ENCODE assay signal across 8 mouse cellular contexts in genomic region chr19:9984111-9985055, GRCm38 (mm10). TPM values are rescaled to one million over a fixed set of nuclear protein-coding genes. Genes with fewer than 3 reads are reported as not detected.
DNase-seq lines count a peak whose midpoint lies in the region; ATAC-seq and TF ChIP-seq lines count a peak whose summit lies in the region.

No protein-coding gene starts in this region.

- WGBS in forebrain, embryonic 14.5 days, result 94% methylated on average over 20 of the region's 20 CpGs
- WGBS in liver, embryonic 14.5 days (ENCODE audit: insufficient replicate concordance), result 67% methylated on average over 20 of the region's 20 CpGs

- peaks cover 16% of the 10 kb centered on the region for H3K4me1 ChIP-seq in forebrain, embryonic 14.5 days (ENCODE audit: control insufficient read depth, insufficient read depth, low read length)
- H3K4me1 ChIP-seq in liver, embryonic 14.5 days (replicated peaks; ENCODE audit: control insufficient read depth in 2 of 2, insufficient read depth in 2 of 2, low read length in 1 of 2), result peaks cover 35% of the 10 kb centered on the region in 2 experiments

- H3K9me3 ChIP-seq in forebrain, embryonic 14.5 days (replicated peaks; ENCODE audit: control insufficient read depth, low read length), result no peaks in the 10 kb centered on the region
- H3K9me3 ChIP-seq in liver, embryonic 14.5 days (ENCODE audit: control insufficient read depth, low read length), result no peaks in the 10 kb centered on the region

- no peak for TF ChIP-seq CTCF in gastrocnemius, adult 2 months (IDR thresholded peaks at IDR 0.05)
- no peak for TF ChIP-seq CTCF in liver, embryonic 14.5 days (IDR thresholded peaks at IDR 0.05; ENCODE audit: low read depth)

- H3K36me3 ChIP-seq in forebrain, embryonic 14.5 days (ENCODE audit: control insufficient read depth, insufficient read depth, low read length), result peaks cover 27% of the 10 kb centered on the region
- peaks cover 31% of the 10 kb centered on the region for H3K36me3 ChIP-seq in liver, embryonic 14.5 days (replicated peaks; ENCODE audit: control insufficient read depth, insufficient read depth, low read depth)

- H3K27me3 ChIP-seq in forebrain, embryonic 14.5 days (replicated peaks; ENCODE audit: control insufficient read depth, insufficient read depth, low read length), result no peaks in the 10 kb centered on the region
- H3K27me3 ChIP-seq in liver, embryonic 14.5 days (ENCODE audit: control insufficient read depth, insufficient read depth, low read length), result no peaks in the 10 kb centered on the region

- peak overlapping the region; percentile 91 for H3K9ac ChIP-seq in forebrain, embryonic 14.5 days (ENCODE audit: low read length)
- H3K9ac ChIP-seq in liver, embryonic 14.5 days (replicated peaks), result peak overlapping the region; percentile 99

- no peak for TF ChIP-seq EP300 in liver, embryonic 14.5 days (IDR thresholded peaks at IDR 0.05; ENCODE audit: low read depth)

- H3K27ac ChIP-seq in gastrocnemius, adult 2 months, result peak overlapping the region; percentile 99
- no peak overlapping the region for H3K27ac ChIP-seq in forebrain, embryonic 14.5 days (ENCODE audit: low read depth, low read length)
- H3K27ac ChIP-seq in liver, embryonic 14.5 days, result peak overlapping the region; percentile 97

- peak; percentile 22 for DNase-seq in gastrocnemius, adult 2 months
- DNase-seq in gastrocnemius, postnatal 25 days, result no peak
- DNase-seq in 416B (ENCODE audit: low read depth), result peak; percentile 97
- no peak for DNase-seq in forebrain, embryonic 14.5 days (ENCODE audit: low spot score)
- DNase-seq in liver, embryonic 14.5 days (ENCODE audit: low read depth in 3 of 3, low spot score in 3 of 3), result no peak
- DNase-seq in urinary bladder, postnatal 14 days (ENCODE audit: low spot score), result no peak
- no peak for DNase-seq in thymus, postnatal 4 days

- intact Hi-C loops in gastrocnemius, adult 2 months (cut with DNase I), result loop anchor here (5.0 kb wide), 1 partner anchor 37 kb away; no protein-coding TSS in a partner anchor

- peak overlapping the region; percentile 94 for H3K4me2 ChIP-seq in forebrain, embryonic 14.5 days (ENCODE audit: low read length)
- H3K4me2 ChIP-seq in liver, embryonic 14.5 days (ENCODE audit: low read depth), result peak overlapping the region; percentile 98

- no peak for ATAC-seq in forebrain, embryonic 14.5 days
- ATAC-seq in liver, embryonic 14.5 days (ENCODE audit: insufficient read depth), result no peak
- no peak for ATAC-seq in frontal cortex, adult (ENCODE audit: low TSS enrichment)

- peak overlapping the region; percentile 100 for H3K4me3 ChIP-seq in gastrocnemius, adult 2 months
- peak overlapping the region; percentile 93; the same call in 1 of the 2 replicates for H3K4me3 ChIP-seq in forebrain, embryonic 14.5 days (ENCODE audit: low read depth, low read length)
- H3K4me3 ChIP-seq in liver, embryonic 14.5 days (ENCODE audit: insufficient read depth in 1 of 2, low read depth in 2 of 2, low read length in 2 of 2), result peak overlapping the region; percentile 93 to 100

RNA-seq across cellular contexts. Expression of gene Fth1, which starts 4.0 kb away (rescaled TPM):
- 1,000 to 10,000 TPM; 2,168 to 2,432 TPM for total RNA-seq in gastrocnemius, adult 2 months (2021)
- 1,000 to 10,000 TPM; 1,951 to 1,957 TPM for total RNA-seq in gastrocnemius, postnatal 25 days (2021)
- polyA plus RNA-seq in forebrain, embryonic 14.5 days (2014; fragmentation: Nextera tagmentation; extraction: Ambion mirVana), result 1,442 and 1,550 TPM in 2 replicates
- polyA plus RNA-seq in liver, embryonic 14.5 days (2012; rRNA removed), result 1,645 and 1,653 TPM in 2 replicates
- 3,787 and 3,976 TPM in 2 replicates for polyA plus RNA-seq in liver, embryonic 14.5 days (2014; fragmentation: Nextera tagmentation; extraction: Ambion mirVana)

RNA-seq across cellular contexts. Expression of gene Best1, which starts 17.1 kb away (rescaled TPM):
- total RNA-seq in gastrocnemius, adult 2 months (2021), result under 1 TPM; 0.28 to 0.46 TPM
- total RNA-seq in gastrocnemius, postnatal 25 days (2021), result under 1 TPM; 0.21 to 0.26 TPM
- polyA plus RNA-seq in forebrain, embryonic 14.5 days (2014; fragmentation: Nextera tagmentation; extraction: Ambion mirVana), result 1.1 and 1.4 TPM in 2 replicates
- polyA plus RNA-seq in liver, embryonic 14.5 days (2012; rRNA removed), result 0.08 TPM in 1 of 2 replicates, not detected in the other
- polyA plus RNA-seq in liver, embryonic 14.5 days (2014; fragmentation: Nextera tagmentation; extraction: Ambion mirVana), result 0.09 and 0.10 TPM in 2 replicates

RNA-seq across cellular contexts. Expression of gene Rab3il1, which starts 17.1 kb away (rescaled TPM):
- 1 to 10 TPM; 4.0 to 4.7 TPM for total RNA-seq in gastrocnemius, adult 2 months (2021)
- 1 to 10 TPM; 6.0 to 6.5 TPM for total RNA-seq in gastrocnemius, postnatal 25 days (2021)
- 20.6 and 21.5 TPM in 2 replicates for polyA plus RNA-seq in forebrain, embryonic 14.5 days (2014; fragmentation: Nextera tagmentation; extraction: Ambion mirVana)
- polyA plus RNA-seq in liver, embryonic 14.5 days (2012; rRNA removed), result 116 and 122 TPM in 2 replicates
- 240 and 255 TPM in 2 replicates for polyA plus RNA-seq in liver, embryonic 14.5 days (2014; fragmentation: Nextera tagmentation; extraction: Ambion mirVana)

RNA-seq across cellular contexts. Expression of gene Fads3, which starts 57.0 kb away (rescaled TPM):
- 1 to 10 TPM; 2.2 to 2.3 TPM for total RNA-seq in gastrocnemius, adult 2 months (2021)
- total RNA-seq in gastrocnemius, postnatal 25 days (2021), result 1 to 10 TPM; 3.1 to 7.2 TPM
- polyA plus RNA-seq in forebrain, embryonic 14.5 days (2014; fragmentation: Nextera tagmentation; extraction: Ambion mirVana), result 9.6 and 12.5 TPM in 2 replicates
- polyA plus RNA-seq in liver, embryonic 14.5 days (2012; rRNA removed), result 8.2 and 8.3 TPM in 2 replicates
- 4.4 and 5.1 TPM in 2 replicates for polyA plus RNA-seq in liver, embryonic 14.5 days (2014; fragmentation: Nextera tagmentation; extraction: Ambion mirVana)

Comparison
In these comparisons a context has a peak if more than half of its experiments do, and no peak if none do; other contexts are left out.
1. DNase-seq: peak in gastrocnemius, adult 2 months (single experiment) and 416B (single experiment); none in gastrocnemius, postnatal 25 days (single experiment), forebrain, embryonic 14.5 days (single experiment), liver, embryonic 14.5 days (0 of 3), urinary bladder, postnatal 14 days (single experiment) and thymus, postnatal 4 days (single experiment).
2. Peak in every context shown above with its lines, with median percentiles within 50 percentile points of each other: H3K4me3 ChIP-seq.